Mouse (Mus musculus) heart, postnatal 36 days (tissue): ENCODE measurements around the gene Pdlim7. TPM values are rescaled to one million over a fixed set of nuclear protein-coding genes. Genes with fewer than 3 reads are reported as not detected.

Source experiments
- DNase-seq, 2 experiments: peaks; one replicate each; pipeline ENCODE4 v3.0.0; 2021 to 2022
- intact Hi-C: fragments of 180-260 bp; cut with DNase I; formaldehyde crosslinking; loops from one replicate; pipeline ENCODE4 v1.15.1; 2025
- total RNA-seq, 2 experiments: library from RNA; stranded (reverse); gene quantifications; 2 replicates each; pipeline ENCODE4 v1.2.3; 2021

The Pdlim7 gene
- total RNA-seq, 2 experiments from 2014 or later, result 49.3 to 49.9 TPM

- intact Hi-C loops, result loop anchor here (2.0 kb wide), 1 partner anchor 21 kb away; no protein-coding TSS in a partner anchor
- peak in 1 of 2 experiments; percentile 53 for DNase-seq
Observed at GRCm38 (mm10) chr13:55487578-55488498, 25.6 kb downstream of the Pdlim7 start, which contains the start of gene Dbn1. Gene Dbn1 (minus strand): TSS chr13:55488111.

DNA sequence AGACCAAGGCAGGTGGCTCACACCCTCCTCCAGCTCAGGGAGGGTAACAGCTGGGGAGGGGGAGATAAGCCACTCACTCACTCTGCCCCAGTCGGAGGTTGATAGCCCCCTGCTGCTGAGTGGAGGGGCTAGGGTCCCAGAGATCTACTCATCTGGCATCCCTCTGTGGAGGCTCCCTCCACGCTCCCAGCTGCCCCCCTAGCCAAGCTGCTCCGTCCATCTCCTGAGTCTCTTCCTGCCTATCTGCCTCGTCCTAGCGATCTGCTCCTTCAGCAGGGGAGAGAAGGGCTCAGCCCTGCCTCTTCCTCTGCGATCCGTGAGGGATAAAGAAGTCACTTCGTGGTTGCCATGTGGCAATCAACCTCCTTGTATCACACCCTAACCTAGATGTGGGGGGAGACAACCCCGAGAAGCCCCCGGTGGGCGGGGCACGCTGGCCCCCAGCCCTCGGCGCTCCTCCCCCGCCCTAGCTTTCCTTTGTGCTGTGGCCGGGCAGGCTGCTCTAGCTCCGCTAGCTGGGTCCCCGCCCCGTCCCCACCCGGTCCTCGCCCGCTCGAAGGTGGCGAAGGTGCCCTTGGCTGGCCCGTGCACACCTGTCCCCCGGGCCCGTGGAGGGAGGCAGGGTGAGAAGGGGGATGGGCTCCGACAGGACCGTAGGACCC is 26.4 kb downstream of the Pdlim7 start:
- intact Hi-C loops, result no loop called here
- peak in 1 of 2 experiments; percentile 28 for DNase-seq

GRCm38 (mm10) chr13:55486029-55486794 is 27.3 kb downstream of the Pdlim7 start:
- intact Hi-C loops, result no loop called here

DNA sequence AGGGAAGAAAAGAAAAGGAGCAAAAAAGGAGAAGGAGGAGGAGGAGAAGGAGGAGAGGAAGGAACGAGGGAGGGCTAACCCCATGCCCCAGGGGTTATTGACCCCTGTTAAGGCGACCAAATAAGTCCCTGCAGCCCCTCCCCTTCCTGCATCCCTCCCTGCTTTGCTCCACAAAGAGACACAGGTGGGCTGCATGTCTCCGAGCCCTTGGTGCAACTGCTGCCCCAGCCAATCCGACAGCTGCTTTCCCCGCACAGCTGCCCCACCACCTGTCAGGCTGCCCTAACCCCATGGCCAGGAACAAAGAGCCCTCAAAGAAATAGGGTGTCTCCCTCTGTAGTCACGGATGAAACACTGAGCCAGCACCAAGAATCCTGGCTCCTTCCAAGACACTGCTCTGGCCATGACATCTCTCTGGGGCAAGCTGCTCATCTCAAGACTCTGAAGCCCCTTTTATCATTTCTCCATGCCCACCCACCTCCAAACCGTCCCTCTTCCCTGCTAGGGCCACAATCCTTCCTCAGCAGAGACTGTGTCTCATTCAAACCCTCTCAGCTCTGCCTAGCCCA is 28.9 kb downstream of the Pdlim7 start:
- no peak for DNase-seq
- intact Hi-C loops, result no loop called here

More at GRCm38 (mm10) chr13:55486029-55486794, 27.3 kb downstream of the Pdlim7 start:
- no peak for DNase-seq

DNA sequence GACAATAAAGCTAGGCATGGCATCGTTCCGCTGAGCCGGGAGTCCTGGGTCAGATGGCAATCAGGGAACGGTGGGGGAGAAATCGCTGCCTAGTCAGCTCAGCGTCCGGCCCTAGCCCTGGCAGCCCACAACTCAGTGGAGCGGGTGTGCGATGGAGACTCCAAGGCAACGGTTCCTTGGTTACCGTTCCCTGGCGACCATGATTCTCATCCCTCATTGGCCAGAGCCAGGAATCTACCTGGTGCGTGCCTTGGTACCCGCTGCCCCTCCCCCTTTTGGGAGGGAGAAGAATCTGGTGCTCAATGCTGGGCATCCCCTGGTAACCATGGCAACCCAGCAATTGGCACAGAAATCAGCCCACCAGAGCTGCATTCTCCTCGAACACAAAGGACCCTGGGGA is 29.9 kb downstream of the Pdlim7 start:
- intact Hi-C loops, result no loop called here

GRCm38 (mm10) chr13:55483071-55483470 is 30.4 kb downstream of the Pdlim7 start:
- no peak for DNase-seq
- intact Hi-C loops, result no loop called here

More for the DNA sequence above, 29.9 kb downstream of the Pdlim7 start:
- no peak for DNase-seq

DNA sequence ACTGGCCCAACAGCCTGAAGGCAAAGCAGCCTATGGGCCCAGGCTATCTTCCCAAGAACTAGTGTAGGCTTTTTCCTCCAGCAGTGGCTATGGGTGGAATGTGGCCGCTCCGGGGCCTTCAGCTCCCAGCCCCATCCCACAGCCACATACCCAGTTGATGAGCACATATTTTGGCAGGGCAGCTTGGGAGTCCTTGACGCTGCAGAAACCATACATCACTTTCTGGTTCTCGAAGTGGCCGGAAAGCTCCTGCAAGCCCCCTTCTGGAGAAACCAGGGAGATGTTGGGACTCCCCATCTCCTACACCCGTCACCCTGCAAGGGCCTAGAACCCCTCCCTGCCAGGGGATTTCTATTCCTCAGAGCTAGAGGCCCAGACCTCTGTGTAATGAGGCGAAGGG is 30.9 kb downstream of the Pdlim7 start:
- no peak for DNase-seq

GRCm38 (mm10) chr13:55479929-55480328 is 33.5 kb downstream of the Pdlim7 start:
- no peak for DNase-seq
- intact Hi-C loops, result no loop called here

More for the DNA sequence above, 30.9 kb downstream of the Pdlim7 start:
- intact Hi-C loops, result no loop called here

- intact Hi-C loops, result no loop called here
Observed at GRCm38 (mm10) chr13:55479008-55479407, 34.5 kb downstream of the Pdlim7 start.

DNA sequence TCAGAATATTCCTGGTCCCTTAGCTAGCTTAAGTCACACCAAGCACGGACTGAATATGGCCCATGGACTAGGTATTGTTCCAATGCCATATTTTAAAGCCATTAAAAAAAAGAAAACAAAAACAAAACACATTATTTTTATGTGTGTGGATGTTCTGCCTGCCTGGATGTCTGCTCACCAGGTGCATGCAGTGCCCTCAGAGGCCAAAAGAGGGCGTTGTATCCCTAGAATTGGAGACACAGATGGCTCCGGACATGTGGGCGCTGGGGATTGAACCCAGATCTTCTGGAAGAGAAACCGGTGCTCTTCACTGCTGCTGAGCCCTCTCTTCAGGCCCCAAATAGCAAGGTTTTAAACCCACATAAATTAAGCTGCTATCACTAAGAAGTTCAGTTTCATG is 35.4 kb downstream of the Pdlim7 start:
- intact Hi-C loops, result no loop called here
- no peak for DNase-seq

More at GRCm38 (mm10) chr13:55479008-55479407, 34.5 kb downstream of the Pdlim7 start:
- DNase-seq, result no peak

- no peak for DNase-seq
- intact Hi-C loops, result no loop called here
Observed at GRCm38 (mm10) chr13:55477492-55477891, 36.0 kb downstream of the Pdlim7 start.

DNA sequence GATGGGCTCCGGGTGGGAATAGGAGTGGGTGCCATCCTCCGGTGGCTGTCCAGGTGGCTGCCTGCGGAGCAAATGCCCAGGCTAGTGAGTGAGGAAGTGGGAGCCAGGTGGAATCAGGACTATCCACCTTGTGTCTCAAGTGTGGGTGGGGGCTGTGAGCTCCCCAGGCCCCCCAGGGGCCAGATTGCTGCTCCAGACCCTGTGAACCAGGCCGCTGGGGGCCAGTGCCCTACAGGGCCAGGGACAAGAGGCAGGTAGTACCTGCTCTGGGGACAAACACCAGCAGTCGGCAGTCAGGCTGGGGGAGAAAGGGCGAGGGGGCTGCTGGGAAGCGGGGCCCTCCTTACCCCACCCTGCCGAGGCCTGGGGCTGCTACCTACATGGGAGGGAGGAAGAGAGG is 37.2 kb downstream of the Pdlim7 start:
- intact Hi-C loops, result no loop called here
- no peak for DNase-seq

GRCm38 (mm10) chr13:55475750-55476149 is 37.7 kb downstream of the Pdlim7 start:
- intact Hi-C loops, result no loop called here
- DNase-seq, result no peak

DNA sequence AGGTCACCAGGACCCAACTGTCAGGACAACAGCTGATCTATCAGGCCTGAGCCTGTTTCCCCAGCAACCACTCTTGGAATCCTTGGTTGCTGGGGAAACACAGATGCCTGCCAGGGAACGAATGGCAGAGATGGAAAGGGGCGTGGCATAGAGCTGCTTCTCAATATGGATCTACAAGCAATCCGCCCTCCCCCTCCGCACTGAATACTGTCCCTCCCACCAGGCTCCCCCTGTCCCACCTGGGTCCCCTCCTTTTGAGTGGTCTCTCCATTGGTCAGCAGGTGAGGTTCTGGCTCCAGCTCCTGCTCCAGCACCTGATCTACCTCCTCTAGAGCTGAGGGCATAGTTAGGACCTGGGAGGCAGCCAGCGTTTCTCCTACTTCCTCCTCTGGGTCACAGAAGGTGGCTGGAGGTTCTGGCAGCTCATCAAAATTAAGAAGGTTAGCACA is 38.8 kb downstream of the Pdlim7 start:
- no peak for DNase-seq
- intact Hi-C loops, result no loop called here

DNA sequence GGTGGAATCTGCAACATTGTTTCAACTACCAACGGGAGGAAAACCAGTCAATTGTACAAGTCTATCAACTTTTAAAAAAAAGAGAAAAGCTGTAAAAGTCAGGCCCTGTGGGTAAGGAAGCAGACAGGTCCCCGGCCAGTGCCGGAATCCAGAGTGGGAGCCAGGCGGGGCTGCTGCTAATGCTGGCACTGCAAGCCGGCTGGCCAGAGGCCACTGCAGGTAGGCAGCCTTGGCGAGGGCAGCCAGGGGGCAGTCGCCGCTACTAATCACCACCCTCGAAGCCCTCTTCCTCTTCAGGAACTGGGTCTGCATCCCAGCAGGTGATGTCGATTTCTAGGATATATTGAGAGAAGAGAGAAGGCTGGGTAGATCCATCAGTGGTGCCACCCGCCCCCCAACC is 39.5 kb downstream of the Pdlim7 start:
- DNase-seq, result no peak
- intact Hi-C loops, result loop anchor here (2.0 kb wide), 1 partner anchor 39 kb away; the partner anchor contains the start of gene Pdlim7

- intact Hi-C loops, result loop anchor here (2.0 kb wide), 1 partner anchor 40 kb away; the partner anchor contains the start of gene Pdlim7
- no peak for DNase-seq
Observed at GRCm38 (mm10) chr13:55473076-55473831, 40.2 kb downstream of the Pdlim7 start.

DNA sequence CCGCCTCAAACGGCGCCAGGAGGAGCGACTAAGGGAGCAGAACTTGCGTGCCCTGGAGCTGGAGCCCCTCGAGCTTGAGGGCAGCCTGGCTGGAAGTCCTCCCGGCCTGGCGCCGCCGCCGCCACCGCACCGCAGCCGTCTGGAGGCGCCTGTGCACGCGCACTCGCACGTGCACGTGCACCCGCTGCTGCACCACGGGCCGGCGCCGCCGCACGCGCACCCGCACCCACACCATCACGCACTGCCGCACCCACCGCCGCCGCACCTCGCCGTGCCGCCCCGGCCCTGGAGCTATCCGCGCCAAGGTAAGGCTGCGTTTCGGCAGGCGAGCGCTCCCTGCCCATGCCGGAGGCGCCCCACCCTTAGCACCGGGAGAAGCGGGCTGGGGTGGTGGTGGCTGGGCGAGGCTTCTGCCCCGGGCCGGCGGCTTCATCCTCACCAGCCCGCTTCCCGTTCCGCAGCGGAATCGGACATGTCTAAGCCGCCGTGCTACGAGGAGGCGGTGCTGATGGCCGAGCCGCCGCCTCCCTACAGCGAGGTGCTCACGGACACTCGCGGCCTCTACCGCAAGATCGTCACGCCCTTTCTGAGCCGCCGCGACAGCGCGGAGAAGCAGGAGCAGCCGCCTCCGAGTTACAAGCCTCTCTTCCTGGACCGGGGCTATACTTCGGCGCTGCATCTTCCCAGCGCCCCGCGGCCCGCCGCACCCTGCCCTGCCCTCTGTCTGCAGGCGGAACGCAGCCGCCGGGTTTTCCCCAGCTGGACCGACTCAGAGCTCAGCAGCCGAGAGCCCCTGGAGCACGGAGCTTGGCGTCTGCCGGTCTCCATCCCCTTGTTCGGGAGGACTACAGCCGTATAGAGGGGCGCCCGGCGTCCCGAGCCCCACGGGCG is 41.1 kb downstream of the Pdlim7 start:
- peak; percentile 63 to 75 for DNase-seq
- intact Hi-C loops, result loop anchor here (2.0 kb wide), 1 partner anchor 40 kb away; the partner anchor contains the start of gene Pdlim7

GRCm38 (mm10) chr13:55471819-55472131 is 41.7 kb downstream of the Pdlim7 start:
- intact Hi-C loops, result loop anchor here (1.0 to 2.0 kb wide), 3 partner anchors 41 to 66 kb away; partner anchors contain the start of gene Pdlim7
- peak in 1 of 2 experiments; percentile 61 for DNase-seq
